Mouse (Mus musculus) pancreas, adult 10 weeks (tissue): ENCODE data around the gene Lsm6. TPM values are rescaled to one million over a fixed set of nuclear protein-coding genes. Genes with fewer than 3 reads are reported as not detected.

ENCODE experiments used
- polyA plus RNA-seq: library from polyadenylated mRNA; stranded (reverse); fragments of 350-450 nt; fragmentation: Illumina TruSeq; extraction: RNeasy Lipid Tissue Mini Kit (QIAGEN cat#74804); gene quantifications from one replicate; pipeline ENCODE4 v1.2.3, GENCODE M21; 2015; ENCODE audit warnings: low read depth, low replicate concordance; ENCODE audit not compliant: insufficient read depth

Gene Lsm6
- 13.6 TPM for polyA plus RNA-seq

DNA sequence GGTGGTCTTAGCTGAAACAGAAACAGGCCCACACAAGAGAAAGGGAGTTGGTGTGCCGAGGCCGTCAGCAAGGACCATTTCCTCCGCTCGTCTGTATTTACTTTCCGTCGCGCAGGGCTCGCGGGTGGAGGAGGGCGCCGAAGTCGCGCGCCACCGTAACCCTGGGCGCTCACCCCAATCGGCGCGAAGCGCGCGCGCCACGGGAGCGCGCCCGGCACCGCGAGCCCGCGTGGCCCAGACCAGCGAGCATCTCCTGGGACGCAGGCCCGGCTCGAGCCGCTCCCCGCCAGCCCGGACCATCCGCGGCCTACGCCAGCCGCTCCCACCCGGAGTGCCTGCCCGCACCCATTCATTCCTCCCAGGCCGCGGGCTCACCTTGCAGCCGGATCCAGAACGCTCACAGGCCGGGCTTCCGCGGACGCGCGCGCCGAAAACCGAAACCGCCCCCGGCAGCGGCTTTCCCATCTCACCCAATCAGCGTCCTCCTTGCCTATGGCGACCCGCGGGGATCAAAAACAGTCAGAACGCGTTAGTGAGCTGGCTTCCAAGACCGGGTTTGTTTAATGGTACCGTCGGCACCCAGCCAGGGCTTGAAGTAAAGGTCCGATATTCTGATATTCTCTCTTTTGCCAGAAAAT, at the start of gene Lsm6:
TSS of gene Lsm6 (minus strand) at position 468 of the 638 bp plus-strand sequence.

Other genes with a start within 250 kb of the Lsm6 start
- 1.2 TPM for gene Zfp827, start 207.3 kb upstream of the Lsm6 start, polyA plus RNA-seq